Mouse (Mus musculus) cortical plate, adult 2 months (tissue): ENCODE results near the gene Hspbp1. TPM values are rescaled to one million over a fixed set of nuclear protein-coding genes. Genes with fewer than 3 reads are reported as not detected.

Experiments
- H3K27ac ChIP-seq: fragments of 200-500 bp; 2 replicates; pipeline ENCODE4 v1.5.1; 2012; ENCODE audit warnings: low read length, control low read depth, inconsistent platforms; ENCODE audit not compliant: insufficient read depth
- H3K4me1 ChIP-seq: fragments of 200-500 bp; 2 replicates; pipeline ENCODE4 v1.6.1; 2011; ENCODE audit warnings: low read length; ENCODE audit not compliant: control insufficient read depth, insufficient read depth
- H3K4me3 ChIP-seq: fragments of 200-500 bp; 2 replicates; pipeline ENCODE4 v1.5.1; 2011; ENCODE audit warnings: mild to moderate bottlenecking, low read length, control low read depth; ENCODE audit not compliant: insufficient read depth
- CTCF ChIP-seq: fragments of 200-500 bp; IDR thresholded peaks from 2 replicates; pipeline ENCODE4 v1.5.1; 2011; ENCODE audit warnings: mild to moderate bottlenecking, control low read depth, low read length; ENCODE audit not compliant: insufficient read depth; ENCODE audit errors: extremely low read depth
- POLR2A ChIP-seq: fragments of 200-500 bp; IDR thresholded peaks from 2 replicates; pipeline ENCODE4 v1.6.1; 2011; ENCODE audit warnings: mild to moderate bottlenecking, low read length, control low read depth; ENCODE audit not compliant: insufficient read depth; ENCODE audit errors: extremely low read depth
- polyA plus RNA-seq: library from polyadenylated mRNA; depleted of rRNA; stranded (reverse); fragments of >200 nt; gene quantifications from 2 replicates; pipeline ENCODE4 v1.2.3, GENCODE M21; 2012

Gene Hspbp1
- polyA plus RNA-seq, 1 experiment, result 108 TPM

- Histone ChIP-seq H3K4me1 (peaks cover 8% of the 10 kb centered on the region), H3K27ac (no peak overlapping the region)
- TF ChIP-seq CTCF (no peak), POLR2A (no peak)
Measured at GRCm38 (mm10) chr7:4647291-4647690, 37.6 kb downstream of the Hspbp1 start.

DNA sequence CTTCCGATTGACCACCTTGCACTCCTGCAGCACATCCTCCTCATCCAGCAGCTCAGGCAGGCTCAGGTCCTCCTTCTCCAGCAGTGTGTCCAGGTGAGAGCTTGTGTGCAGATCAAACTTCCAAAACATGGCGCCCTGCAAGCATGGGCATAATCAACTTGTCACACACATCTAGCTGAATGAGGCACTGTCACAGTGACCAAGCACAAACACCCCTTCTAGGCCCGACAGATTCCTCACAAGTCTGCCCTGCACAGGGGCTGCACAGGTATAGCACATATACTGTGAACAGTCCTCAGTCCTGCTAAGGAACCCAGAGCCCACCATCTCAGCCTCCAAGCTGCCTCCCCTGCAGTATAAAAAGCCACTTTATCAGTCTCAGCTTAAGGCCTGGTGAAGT is 38.1 kb downstream of the Hspbp1 start:
- H3K27ac ChIP-seq, result no peak overlapping the region
- no peak overlapping the region for H3K4me3 ChIP-seq
- TF ChIP-seq CTCF (no peak), POLR2A (no peak)
- peaks cover 7% of the 10 kb centered on the region for H3K4me1 ChIP-seq

More at GRCm38 (mm10) chr7:4647291-4647690, 37.6 kb downstream of the Hspbp1 start:
- no peak overlapping the region for H3K4me3 ChIP-seq

DNA sequence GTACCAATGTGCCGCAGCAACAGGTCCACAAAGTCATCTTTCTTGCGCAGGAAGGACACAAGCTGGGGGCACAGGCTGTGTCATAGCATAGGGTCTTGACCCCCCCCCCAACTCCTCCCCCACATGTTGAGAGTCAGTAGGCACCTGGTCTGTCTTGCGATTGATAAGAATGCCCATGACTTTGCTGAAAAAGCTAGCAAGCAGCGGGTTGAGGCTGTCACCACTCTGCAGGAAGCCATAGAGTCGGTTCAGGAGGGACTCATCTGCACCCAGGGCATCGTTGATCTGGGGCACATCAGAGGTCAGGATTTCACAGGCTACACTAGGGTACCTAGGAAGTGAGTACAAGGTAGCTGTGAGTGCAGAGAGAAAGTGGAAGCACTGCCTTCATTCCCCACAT is 41.6 kb downstream of the Hspbp1 start:
- Histone ChIP-seq H3K4me1 (no peaks in the 10 kb centered on the region), H3K4me3 (no peak overlapping the region), H3K27ac (no peak overlapping the region)
- no peak for TF ChIP-seq CTCF
- no peak for TF ChIP-seq POLR2A

GRCm38 (mm10) chr7:4641956-4642355 is 42.9 kb downstream of the Hspbp1 start:
- no peak overlapping the region for H3K27ac ChIP-seq
- TF ChIP-seq POLR2A (no peak), CTCF (no peak)

GRCm38 (mm10) chr7:4641155-4641554 is 43.7 kb downstream of the Hspbp1 start:
- Histone ChIP-seq H3K4me1 (no peaks in the 10 kb centered on the region), H3K4me3 (no peak overlapping the region), H3K27ac (no peak overlapping the region)
- TF ChIP-seq CTCF (no peak), POLR2A (no peak)

More at GRCm38 (mm10) chr7:4641956-4642355, 42.9 kb downstream of the Hspbp1 start:
- Histone ChIP-seq H3K4me1 (no peaks in the 10 kb centered on the region), H3K4me3 (no peak overlapping the region)

- Histone ChIP-seq H3K27ac (no peak overlapping the region), H3K4me1 (no peaks in the 10 kb centered on the region), H3K4me3 (no peak overlapping the region)
- no peak for TF ChIP-seq POLR2A
- no peak for TF ChIP-seq CTCF
Measured at GRCm38 (mm10) chr7:4636179-4636578, 48.7 kb downstream of the Hspbp1 start.

DNA sequence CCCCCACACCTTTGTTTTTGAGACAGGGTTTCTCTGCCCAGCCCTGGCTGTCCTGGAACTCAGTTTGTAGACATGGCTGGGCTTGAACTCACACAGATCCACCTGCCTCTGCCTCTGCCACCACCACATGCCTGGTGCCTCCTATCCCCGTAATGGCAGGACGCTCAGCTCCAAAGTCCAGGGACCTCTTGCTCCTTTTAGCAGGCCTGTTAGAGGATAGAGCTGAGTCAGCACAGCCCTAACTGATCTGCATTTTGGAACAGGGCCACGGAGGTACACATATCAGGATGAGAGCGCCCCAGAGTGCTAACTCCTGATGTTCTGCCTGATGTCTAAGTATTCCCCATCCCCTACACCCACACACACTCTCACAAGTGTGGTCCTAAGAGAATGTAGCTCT is 53.8 kb downstream of the Hspbp1 start, which contains the start of gene Tmem86b:
Gene Tmem86b (minus strand): TSS at position 392 of the 400 bp plus-strand sequence.
- H3K27ac ChIP-seq, result no peak within 1 kb of the TSS
- no peak for TF ChIP-seq POLR2A
- TF ChIP-seq CTCF, result no peak
- H3K4me1 ChIP-seq, result no peaks in the 10 kb centered on the region
- no peak within 1 kb of the TSS for H3K4me3 ChIP-seq

GRCm38 (mm10) chr7:4630198-4630597 is 54.7 kb downstream of the Hspbp1 start:
- no peak overlapping the region for H3K4me3 ChIP-seq
- TF ChIP-seq CTCF (no peak), POLR2A (no peak)
- H3K4me1 ChIP-seq, result no peaks in the 10 kb centered on the region
- no peak overlapping the region for H3K27ac ChIP-seq

- H3K4me3 ChIP-seq, result no peak overlapping the region
- TF ChIP-seq CTCF (no peak), POLR2A (no peak)
- no peaks in the 10 kb centered on the region for H3K4me1 ChIP-seq
- no peak overlapping the region for H3K27ac ChIP-seq
Measured at GRCm38 (mm10) chr7:4629586-4629985, 55.3 kb downstream of the Hspbp1 start.

DNA sequence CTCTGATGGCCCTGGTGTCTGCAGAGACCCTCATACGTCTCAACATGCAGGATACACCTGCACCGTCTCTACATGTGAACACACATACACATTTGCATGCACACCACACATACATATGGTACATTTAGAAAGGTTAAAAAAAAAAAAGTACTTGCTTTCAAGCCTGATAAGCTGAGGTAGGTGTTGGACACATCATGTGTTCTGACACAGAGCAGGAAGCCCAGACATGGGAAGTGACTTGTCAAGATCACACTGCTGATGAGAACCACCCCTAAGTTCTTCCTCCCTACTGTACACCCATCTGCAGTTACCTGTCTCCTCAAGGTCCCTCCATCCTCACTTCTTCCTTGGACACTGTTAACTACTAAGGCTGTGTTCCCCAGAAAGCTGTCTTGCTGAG is 58.9 kb downstream of the Hspbp1 start:
- TF ChIP-seq CTCF (no peak), POLR2A (no peak)
- no peak overlapping the region for H3K27ac ChIP-seq
- H3K4me1 ChIP-seq, result no peaks in the 10 kb centered on the region
- no peak overlapping the region for H3K4me3 ChIP-seq
